Mouse (Mus musculus) ES-E14 (cell line): ENCODE results near the gene Gm6993. TPM values are rescaled to one million over a fixed set of nuclear protein-coding genes. Genes with fewer than 3 reads are reported as not detected.

Experiments used
- DNase-seq: peaks from one replicate; pipeline ENCODE4 v3.0.0-alpha.2; 2013; ENCODE audit warnings: low read depth, low spot score
- H3K27ac ChIP-seq: 2 replicates; pipeline ENCODE4 v1.5.1; 2012; ENCODE audit warnings: low read depth, mild to moderate bottlenecking, low read length, moderate library complexity, mixed read lengths; ENCODE audit not compliant: poor library complexity, insufficient read depth, severe bottlenecking
- H3K36me3 ChIP-seq: 2 replicates; pipeline ENCODE4 v1.6.1; 2012; ENCODE audit warnings: mild to moderate bottlenecking, low read length, moderate library complexity, mixed read lengths; ENCODE audit not compliant: control insufficient read depth, poor library complexity, insufficient read depth, severe bottlenecking
- H3K4me1 ChIP-seq, 2 experiments: fragments of 150-350 bp in 1 of 2; sonication (generic) in 1 of 2; 2 replicates each; pipeline ENCODE4 v1.6.1; 2012; ENCODE audit warnings: low read length in 2 of 2, mild to moderate bottlenecking in 1 of 2, mixed read lengths in 1 of 2; ENCODE audit not compliant: control insufficient read depth in 2 of 2, insufficient read depth in 2 of 2, poor library complexity in 1 of 2
- H3K4me3 ChIP-seq, 2 experiments: fragments of 150-350 bp in 1 of 2; sonication (generic) in 1 of 2; 2 replicates each; pipeline ENCODE4 v1.5.1; 2012; ENCODE audit warnings: low read length in 2 of 2, low read depth in 1 of 2, mild to moderate bottlenecking in 1 of 2, mixed read lengths in 1 of 2; ENCODE audit not compliant: insufficient read depth in 1 of 2, poor library complexity in 1 of 2, severe bottlenecking in 1 of 2
- H3K9ac ChIP-seq: 2 replicates; pipeline ENCODE4 v1.6.1; 2012; ENCODE audit warnings: low read depth, mild to moderate bottlenecking, low read length, mixed read lengths; ENCODE audit not compliant: poor library complexity, insufficient read depth, severe bottlenecking
- H3K9me3 ChIP-seq: fragments of 150-350 bp; sonication (generic); 2 replicates; pipeline ENCODE4 v1.6.1; 2012; ENCODE audit warnings: low read depth, mild to moderate bottlenecking, low read length; ENCODE audit not compliant: control insufficient read depth, insufficient read depth
- CHD2 ChIP-seq: IDR thresholded peaks from 2 replicates; pipeline ENCODE4 v1.6.1; 2014; ENCODE audit warnings: mild to moderate bottlenecking, low read depth, low read length, inconsistent platforms
- HCFC1 ChIP-seq: IDR thresholded peaks from 2 replicates; pipeline ENCODE4 v1.6.1; 2012; ENCODE audit warnings: low read length, inconsistent platforms, borderline replicate concordance; ENCODE audit not compliant: insufficient read depth
- MAFK ChIP-seq: IDR thresholded peaks from 2 replicates; pipeline ENCODE4 v1.6.1; 2014; ENCODE audit warnings: mild to moderate bottlenecking, low read depth, low read length, inconsistent platforms; ENCODE audit not compliant: insufficient read depth
- ZC3H11A ChIP-seq: IDR thresholded peaks from 2 replicates; pipeline ENCODE4 v1.6.1; 2012; ENCODE audit warnings: low read depth, mild to moderate bottlenecking, inconsistent platforms, low read length, borderline replicate concordance
- ZNF384 ChIP-seq: IDR thresholded peaks from 2 replicates; pipeline ENCODE4 v1.6.1; 2012; ENCODE audit warnings: low read depth, low read length, inconsistent platforms
- in situ Hi-C, 2 experiments: fragments of 600-800 bp; cut with MboI; formaldehyde crosslinking; loops; one replicate each; pipeline ENCODE4 v1.15.1; 2025; ENCODE audit warnings: low sequenced_read_pairs in 2 of 2, inconsistent platforms in 1 of 2; ENCODE audit not compliant: unreplicated experiment in 2 of 2
- total RNA-seq: library from RNA; depleted of rRNA; stranded (reverse); fragments of 300-350 nt; gene quantifications from 2 replicates; pipeline ENCODE4 v1.2.3, GENCODE M21; 2012

Gm6993 gene
- total RNA-seq, 1 experiment = not detected

DNA sequence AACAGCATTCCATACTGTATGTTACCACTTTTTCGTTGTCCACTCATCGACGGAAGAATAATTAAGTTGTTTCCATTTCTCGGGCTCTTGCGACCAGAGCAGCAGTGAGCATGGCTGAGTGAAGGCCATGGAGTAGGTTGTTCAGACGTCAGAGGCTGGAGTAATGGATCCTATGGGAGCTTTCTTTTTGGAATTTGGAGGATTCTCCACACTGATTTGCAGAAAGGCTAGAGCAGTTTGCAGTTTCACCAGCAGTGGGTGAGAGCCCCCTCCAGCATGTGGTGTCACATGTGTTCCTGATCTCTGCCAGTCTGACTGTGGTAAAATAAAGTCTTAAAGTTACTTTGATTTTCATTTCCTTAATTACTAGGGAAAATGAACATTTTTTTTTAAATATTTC, 25.6 kb upstream of the Gm6993 start:
- no peak overlapping the region for H3K9ac ChIP-seq
- no peaks in the 10 kb centered on the region for H3K9me3 ChIP-seq
- TF ChIP-seq HCFC1 (no peak), ZNF384 (no peak), MAFK (no peak), ZC3H11A (no peak)
- no peaks in the 10 kb centered on the region for H3K36me3 ChIP-seq
- H3K27ac ChIP-seq = no peak overlapping the region
- no peak for DNase-seq
- in situ Hi-C loops = no loop called here
- H3K4me3 ChIP-seq = no peak overlapping the region
- peaks cover 0 to 3% of the 10 kb centered on the region in 2 experiments; a peak in 1 of 4 replicates for H3K4me1 ChIP-seq

DNA sequence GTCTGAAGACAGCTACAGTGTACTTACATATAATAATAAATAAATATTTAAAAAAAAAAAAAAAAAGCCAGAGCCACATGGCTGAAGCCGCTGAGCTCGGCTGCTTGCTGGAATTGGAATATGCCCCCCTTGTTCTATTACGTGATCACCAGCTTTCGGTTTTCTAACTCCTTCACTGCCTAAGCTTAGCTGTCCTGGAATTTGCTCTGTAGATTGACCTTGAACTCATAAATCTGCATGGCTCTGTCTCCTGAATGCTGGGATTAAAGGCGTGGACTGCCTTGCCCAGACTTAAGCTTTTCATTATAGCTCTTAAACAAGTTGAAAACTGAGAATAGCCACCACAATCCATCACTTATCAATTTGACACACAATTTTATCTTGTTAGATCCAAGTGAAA, 23.3 kb upstream of the Gm6993 start:
- in situ Hi-C loops = no loop called here

GRCm38 (mm10) chr12:31218774-31219173, 21.8 kb upstream of the Gm6993 start:
- no peaks in the 10 kb centered on the region for H3K36me3 ChIP-seq
- H3K4me1 ChIP-seq = peaks cover 2 to 3% of the 10 kb centered on the region in 2 experiments; a peak in 3 of 4 replicates
- no peak for DNase-seq
- no peak overlapping the region for H3K9ac ChIP-seq
- no peak overlapping the region for H3K4me3 ChIP-seq
- no peaks in the 10 kb centered on the region for H3K9me3 ChIP-seq
- H3K27ac ChIP-seq = no peak overlapping the region
- TF ChIP-seq CHD2 (no peak), MAFK (no peak), HCFC1 (no peak), ZC3H11A (no peak), ZNF384 (no peak)
- in situ Hi-C loops = no loop called here

More for the DNA sequence above, 23.3 kb upstream of the Gm6993 start:
- DNase-seq = no peak
- Histone ChIP-seq H3K9me3 (no peaks in the 10 kb centered on the region), H3K4me3 (no peak overlapping the region), H3K27ac (no peak overlapping the region), H3K36me3 (no peaks in the 10 kb centered on the region), H3K4me1 (peaks cover 0 to 3% of the 10 kb centered on the region in 2 experiments; a peak in 2 of 4 replicates), H3K9ac (no peak overlapping the region)
- TF ChIP-seq CHD2 = no peak
- TF ChIP-seq MAFK = no peak
- no peak for TF ChIP-seq HCFC1

DNA sequence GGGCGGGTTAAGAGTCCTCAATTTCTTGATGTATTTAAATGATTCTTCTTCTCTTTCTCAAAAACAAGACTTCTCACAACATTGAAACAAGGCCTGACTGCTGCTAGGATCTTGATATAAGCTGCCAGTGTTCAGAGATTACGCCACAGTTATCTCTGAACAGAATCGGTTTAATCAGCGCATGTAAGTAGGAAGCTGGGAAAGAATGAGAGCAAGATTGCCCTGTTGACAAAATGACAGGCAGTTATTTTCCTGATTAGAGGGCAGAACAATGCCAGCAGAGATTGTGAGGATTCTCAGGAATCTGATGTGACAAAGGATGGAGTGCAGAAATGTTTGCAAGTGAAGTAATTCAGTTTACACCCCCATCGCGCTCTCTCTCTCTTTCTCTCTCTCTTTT, 19.0 kb upstream of the Gm6993 start:
- no peak for DNase-seq
- Histone ChIP-seq H3K27ac (no peak overlapping the region), H3K4me3 (no peak overlapping the region), H3K9ac (no peak overlapping the region), H3K9me3 (no peaks in the 10 kb centered on the region), H3K36me3 (no peaks in the 10 kb centered on the region), H3K4me1 (peaks cover 9 to 12% of the 10 kb centered on the region in 2 experiments)
- in situ Hi-C loops = no loop called here
- TF ChIP-seq HCFC1 (no peak), CHD2 (no peak), MAFK (no peak), ZC3H11A (no peak), ZNF384 (no peak)

DNA sequence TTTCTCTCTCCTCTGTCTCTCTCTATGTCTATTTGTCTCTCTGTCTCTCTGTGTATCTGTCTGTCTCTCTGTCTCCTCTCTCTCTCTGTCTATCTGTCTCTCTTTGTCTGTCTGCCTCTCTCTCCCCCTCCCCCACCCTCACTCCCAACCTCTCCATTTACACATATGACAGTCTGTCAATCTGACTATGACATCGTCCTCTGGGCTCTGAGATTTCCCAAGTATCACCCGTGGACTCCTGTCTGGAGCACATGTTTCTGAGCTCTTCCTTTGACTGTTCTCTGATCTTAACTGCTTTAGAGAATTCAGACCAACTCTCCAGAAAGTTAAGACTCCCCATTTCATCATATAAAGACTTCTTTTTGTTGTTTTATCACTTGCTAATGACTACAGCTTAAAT, 18.3 kb upstream of the Gm6993 start:
- H3K4me3 ChIP-seq = no peak overlapping the region
- no peak overlapping the region for H3K27ac ChIP-seq
- peaks cover 9 to 12% of the 10 kb centered on the region in 2 experiments for H3K4me1 ChIP-seq
- in situ Hi-C loops = no loop called here
- H3K9me3 ChIP-seq = no peaks in the 10 kb centered on the region
- TF ChIP-seq ZNF384 (no peak), HCFC1 (no peak), ZC3H11A (no peak), CHD2 (no peak), MAFK (no peak)
- H3K9ac ChIP-seq = no peak overlapping the region
- H3K36me3 ChIP-seq = no peaks in the 10 kb centered on the region
- DNase-seq = no peak
